Mouse (Mus musculus) forebrain, embryonic 12.5 days (tissue): ENCODE data around the gene Arhgap18. TPM values are rescaled to one million over a fixed set of nuclear protein-coding genes. Genes with fewer than 3 reads are reported as not detected.
A peak's percentile ranks its signal among the peaks of the same experiment; 100 is the strongest.

Source experiments
- ATAC-seq: fragments of 200-750 bp; cut with Nextera tagmentation; 2 replicates; pipeline ENCODE4 v1.8.0; 2017; ENCODE audit warnings: moderate TSS enrichment; ENCODE audit not compliant: low FRiP score
- H3K27ac ChIP-seq: fragments of 300-500 bp; sonication (generic); 2 replicates; pipeline ENCODE4 v1.5.1; 2016; ENCODE audit warnings: mild to moderate bottlenecking
- H3K27me3 ChIP-seq: fragments of 300-500 bp; sonication (generic); 2 replicates; pipeline ENCODE4 v1.6.1; 2016; ENCODE audit warnings: mild to moderate bottlenecking
- H3K36me3 ChIP-seq: fragments of 300-500 bp; sonication (generic); replicated peaks from 2 replicates; pipeline ENCODE4 v1.6.1; 2016; ENCODE audit warnings: mild to moderate bottlenecking
- H3K4me1 ChIP-seq: fragments of 300-500 bp; sonication (generic); 2 replicates; pipeline ENCODE4 v1.6.1; 2016
- H3K4me2 ChIP-seq: fragments of 300-500 bp; sonication (generic); 2 replicates; pipeline ENCODE4 v1.6.1; 2016; ENCODE audit warnings: mild to moderate bottlenecking, moderate library complexity
- H3K4me3 ChIP-seq: fragments of 300-500 bp; sonication (generic); replicated peaks from 2 replicates; pipeline ENCODE4 v1.5.1; 2016; ENCODE audit warnings: mild to moderate bottlenecking
- H3K9ac ChIP-seq: fragments of 300-500 bp; sonication (generic); 2 replicates; pipeline ENCODE4 v1.6.1; 2016; ENCODE audit warnings: mild to moderate bottlenecking
- H3K9me3 ChIP-seq: fragments of 300-500 bp; sonication (generic); 2 replicates; pipeline ENCODE4 v1.6.1; 2016
- WGBS: fragments of 180-500 bp; shearing (Covaris S2); methylation state at CpG from one replicate; pipeline ENCODE4 v1.1.7; 2016; 5-methylcytosine and 5-hydroxymethylcytosine counted together
- polyA plus RNA-seq: library from polyadenylated mRNA; unstranded; fragments of >200 nt; fragmentation: Nextera tagmentation; extraction: Ambion mirVana; gene quantifications from 2 replicates; pipeline ENCODE4 v1.2.1, GENCODE M21; 2016

Gene Arhgap18
- polyA plus RNA-seq, 1 experiment from 2014 or later = 17.9 TPM

- Histone ChIP-seq H3K4me2 (no peak overlapping the region), H3K27me3 (no peaks in the 10 kb centered on the region), H3K9ac (no peak overlapping the region), H3K9me3 (no peaks in the 10 kb centered on the region), H3K27ac (no peak overlapping the region), H3K4me1 (peaks cover 18% of the 10 kb centered on the region), H3K36me3 (no peaks in the 10 kb centered on the region), H3K4me3 (no peak overlapping the region)
- ATAC-seq = no peak
These were observed 67.1 kb downstream of the Arhgap18 start for GRCm38 (mm10) chr10:26820326-26820725.

GRCm38 (mm10) chr10:26820936-26821335 is 67.7 kb downstream of the Arhgap18 start:
- H3K27ac ChIP-seq = no peak overlapping the region
- H3K4me1 ChIP-seq = peaks cover 19% of the 10 kb centered on the region
- WGBS = 73% methylated on average over 1 of the region's 1 CpGs
- H3K27me3 ChIP-seq = no peaks in the 10 kb centered on the region
- no peak overlapping the region for H3K4me2 ChIP-seq
- H3K9ac ChIP-seq = no peak overlapping the region
- no peak for ATAC-seq
- no peak overlapping the region for H3K4me3 ChIP-seq
- no peaks in the 10 kb centered on the region for H3K9me3 ChIP-seq
- no peaks in the 10 kb centered on the region for H3K36me3 ChIP-seq

GRCm38 (mm10) chr10:26823997-26824396 is 70.8 kb downstream of the Arhgap18 start:
- Histone ChIP-seq H3K4me1 (peaks cover 35% of the 10 kb centered on the region), H3K36me3 (no peaks in the 10 kb centered on the region), H3K27me3 (no peaks in the 10 kb centered on the region), H3K4me3 (no peak overlapping the region), H3K9ac (no peak overlapping the region), H3K27ac (no peak overlapping the region), H3K9me3 (no peaks in the 10 kb centered on the region), H3K4me2 (no peak overlapping the region)
- ATAC-seq = no peak
- WGBS = 23% methylated on average over 5 of the region's 5 CpGs

GRCm38 (mm10) chr10:26825246-26825889 is 72.1 kb downstream of the Arhgap18 start:
- no peak for ATAC-seq
- Histone ChIP-seq H3K9me3 (no peaks in the 10 kb centered on the region), H3K36me3 (no peaks in the 10 kb centered on the region), H3K27me3 (no peaks in the 10 kb centered on the region), H3K9ac (no peak overlapping the region), H3K4me1 (peaks cover 35% of the 10 kb centered on the region), H3K27ac (no peak overlapping the region), H3K4me2 (no peak overlapping the region), H3K4me3 (no peak overlapping the region)
- WGBS = 70% methylated on average over 8 of the region's 8 CpGs

GRCm38 (mm10) chr10:26827315-26827714 is 74.1 kb downstream of the Arhgap18 start:
- Histone ChIP-seq H3K4me2 (no peak overlapping the region; the same call in 1 of the 2 replicates), H3K27me3 (no peaks in the 10 kb centered on the region), H3K27ac (peak overlapping the region; percentile 81), H3K36me3 (no peaks in the 10 kb centered on the region), H3K9ac (no peak overlapping the region), H3K9me3 (no peaks in the 10 kb centered on the region), H3K4me1 (peaks cover 34% of the 10 kb centered on the region), H3K4me3 (no peak overlapping the region)
- peak; percentile 81 for ATAC-seq
- 21% methylated on average over 5 of the region's 5 CpGs for WGBS

GRCm38 (mm10) chr10:26828412-26829137 is 75.4 kb downstream of the Arhgap18 start:
- no peaks in the 10 kb centered on the region for H3K36me3 ChIP-seq
- H3K4me1 ChIP-seq = peaks cover 31% of the 10 kb centered on the region
- no peak overlapping the region for H3K9ac ChIP-seq
- H3K9me3 ChIP-seq = no peaks in the 10 kb centered on the region
- ATAC-seq = no peak
- no peak overlapping the region for H3K4me2 ChIP-seq
- no peaks in the 10 kb centered on the region for H3K27me3 ChIP-seq
- WGBS = 67% methylated on average over 9 of the region's 9 CpGs
- H3K4me3 ChIP-seq = no peak overlapping the region
- peak overlapping the region; percentile 84 for H3K27ac ChIP-seq

- H3K9ac ChIP-seq = no peak overlapping the region
- WGBS = 87% methylated on average over 3 of the region's 3 CpGs
- no peaks in the 10 kb centered on the region for H3K9me3 ChIP-seq
- H3K4me2 ChIP-seq = no peak overlapping the region
- no peaks in the 10 kb centered on the region for H3K36me3 ChIP-seq
- no peaks in the 10 kb centered on the region for H3K27me3 ChIP-seq
- H3K27ac ChIP-seq = no peak overlapping the region
- H3K4me3 ChIP-seq = no peak overlapping the region
- H3K4me1 ChIP-seq = peaks cover 13% of the 10 kb centered on the region
- no peak for ATAC-seq
These were observed 78.8 kb downstream of the Arhgap18 start for GRCm38 (mm10) chr10:26832068-26832467.

GRCm38 (mm10) chr10:26832669-26833249 is 79.5 kb downstream of the Arhgap18 start:
- H3K4me1 ChIP-seq = peaks cover 10% of the 10 kb centered on the region
- no peaks in the 10 kb centered on the region for H3K36me3 ChIP-seq
- ATAC-seq = no peak
- H3K9me3 ChIP-seq = no peaks in the 10 kb centered on the region
- H3K27me3 ChIP-seq = no peaks in the 10 kb centered on the region
- H3K4me3 ChIP-seq = no peak overlapping the region
- no peak overlapping the region for H3K9ac ChIP-seq
- no peak overlapping the region for H3K27ac ChIP-seq
- 95% methylated on average over 3 of the region's 3 CpGs for WGBS
- H3K4me2 ChIP-seq = no peak overlapping the region

GRCm38 (mm10) chr10:26833393-26833792 is 80.2 kb downstream of the Arhgap18 start:
- 88% methylated on average over 3 of the region's 3 CpGs for WGBS
- no peak for ATAC-seq
- no peak overlapping the region for H3K9ac ChIP-seq

GRCm38 (mm10) chr10:26849311-26849710 is 96.1 kb downstream of the Arhgap18 start:
- H3K4me1 ChIP-seq = no peaks in the 10 kb centered on the region
- no peaks in the 10 kb centered on the region for H3K9me3 ChIP-seq
- no peaks in the 10 kb centered on the region for H3K27me3 ChIP-seq
- ATAC-seq = no peak
- no peak overlapping the region for H3K9ac ChIP-seq
- WGBS = 87% methylated on average over 4 of the region's 4 CpGs
- H3K4me3 ChIP-seq = no peak overlapping the region
- H3K27ac ChIP-seq = no peak overlapping the region
- H3K4me2 ChIP-seq = no peak overlapping the region
- no peaks in the 10 kb centered on the region; the same call in 1 of the 2 replicates for H3K36me3 ChIP-seq

More at GRCm38 (mm10) chr10:26833393-26833792, 80.2 kb downstream of the Arhgap18 start:
- H3K9me3 ChIP-seq = no peaks in the 10 kb centered on the region
- H3K27me3 ChIP-seq = no peaks in the 10 kb centered on the region
- no peaks in the 10 kb centered on the region for H3K36me3 ChIP-seq
- no peak overlapping the region for H3K27ac ChIP-seq
- H3K4me2 ChIP-seq = no peak overlapping the region
- H3K4me1 ChIP-seq = peaks cover 5% of the 10 kb centered on the region
- H3K4me3 ChIP-seq = no peak overlapping the region

GRCm38 (mm10) chr10:26849854-26850253 is 96.6 kb downstream of the Arhgap18 start:
- no peak for ATAC-seq

GRCm38 (mm10) chr10:26854556-26855100 is 101.4 kb downstream of the Arhgap18 start:
- H3K27me3 ChIP-seq = no peaks in the 10 kb centered on the region
- H3K27ac ChIP-seq = no peak overlapping the region
- H3K9ac ChIP-seq = no peak overlapping the region
- H3K9me3 ChIP-seq = no peaks in the 10 kb centered on the region
- H3K36me3 ChIP-seq = no peaks in the 10 kb centered on the region; the same call in 1 of the 2 replicates
- no peak overlapping the region for H3K4me2 ChIP-seq
- no peaks in the 10 kb centered on the region for H3K4me1 ChIP-seq
- no peak for ATAC-seq
- WGBS = 93% methylated on average over 5 of the region's 5 CpGs
- no peak overlapping the region for H3K4me3 ChIP-seq

More at GRCm38 (mm10) chr10:26849854-26850253, 96.6 kb downstream of the Arhgap18 start:
- Histone ChIP-seq H3K4me3 (no peak overlapping the region), H3K4me1 (no peaks in the 10 kb centered on the region), H3K4me2 (no peak overlapping the region), H3K9me3 (no peaks in the 10 kb centered on the region), H3K9ac (no peak overlapping the region), H3K36me3 (no peaks in the 10 kb centered on the region; the same call in 1 of the 2 replicates), H3K27ac (no peak overlapping the region), H3K27me3 (no peaks in the 10 kb centered on the region)
- WGBS = 82% methylated on average over 6 of the region's 6 CpGs
